Mouse (Mus musculus) limb, embryonic 12.5 days (tissue): ENCODE measurements around the gene Dcun1d3. TPM values are rescaled to one million over a fixed set of nuclear protein-coding genes. Genes with fewer than 3 reads are reported as not detected.

Experiments used
- ATAC-seq: fragments of 200-750 bp; cut with Nextera tagmentation; 2 replicates; pipeline ENCODE4 v1.8.0; 2017; ENCODE audit warnings: low read depth, moderate TSS enrichment; ENCODE audit not compliant: insufficient number of reproducible peaks, insufficient read depth, low FRiP score, low TSS enrichment
- H3K27ac ChIP-seq: fragments of 300-500 bp; sonication (generic); 2 replicates; pipeline ENCODE4 v1.5.1; 2016; ENCODE audit warnings: mild to moderate bottlenecking, moderate library complexity
- H3K27me3 ChIP-seq: fragments of 300-500 bp; sonication (generic); 2 replicates; pipeline ENCODE4 v1.6.1; 2016; ENCODE audit warnings: mild to moderate bottlenecking, moderate library complexity
- H3K36me3 ChIP-seq: fragments of 300-500 bp; sonication (generic); 2 replicates; pipeline ENCODE4 v1.6.1; 2016; ENCODE audit warnings: mild to moderate bottlenecking, moderate library complexity
- H3K4me1 ChIP-seq: fragments of 300-500 bp; sonication (generic); replicated peaks from 2 replicates; pipeline ENCODE4 v1.6.1; 2016
- H3K4me2 ChIP-seq: fragments of 300-500 bp; sonication (generic); 2 replicates; pipeline ENCODE4 v1.6.1; 2016; ENCODE audit warnings: mild to moderate bottlenecking, moderate library complexity
- H3K4me3 ChIP-seq: fragments of 300-500 bp; sonication (generic); replicated peaks from 2 replicates; pipeline ENCODE4 v1.5.1; 2016; ENCODE audit warnings: mild to moderate bottlenecking
- H3K9ac ChIP-seq: fragments of 300-500 bp; sonication (generic); replicated peaks from 2 replicates; pipeline ENCODE4 v1.6.1; 2016; ENCODE audit warnings: mild to moderate bottlenecking, moderate library complexity
- H3K9me3 ChIP-seq: fragments of 300-500 bp; sonication (generic); 2 replicates; pipeline ENCODE4 v1.6.1; 2016; ENCODE audit warnings: mild to moderate bottlenecking, moderate library complexity
- WGBS: fragments of 180-500 bp; shearing (Covaris S2); methylation state at CpG from one replicate; pipeline ENCODE4 v1.1.7; 2016; 5-methylcytosine and 5-hydroxymethylcytosine counted together
- polyA plus RNA-seq: library from polyadenylated mRNA; unstranded; fragments of >200 nt; fragmentation: Nextera tagmentation; extraction: Ambion mirVana; gene quantifications from 2 replicates; pipeline ENCODE4 v1.2.1, GENCODE M21; 2016

Gene Dcun1d3
- polyA plus RNA-seq, 1 experiment from 2014 or later, result 13.9 TPM

- peaks cover 42% of the 10 kb centered on the region for H3K36me3 ChIP-seq
- ATAC-seq, result no peak
- no peak overlapping the region for H3K27ac ChIP-seq
- no peak overlapping the region for H3K9ac ChIP-seq
- no peak overlapping the region for H3K4me3 ChIP-seq
- H3K27me3 ChIP-seq, result no peaks in the 10 kb centered on the region
- no peak overlapping the region for H3K4me2 ChIP-seq
- H3K4me1 ChIP-seq, result no peaks in the 10 kb centered on the region
- no peaks in the 10 kb centered on the region for H3K9me3 ChIP-seq
Observed at GRCm38 (mm10) chr7:119852494-119852893, 43.6 kb downstream of the Dcun1d3 start.

- H3K9me3 ChIP-seq, result no peaks in the 10 kb centered on the region
- no peak overlapping the region for H3K9ac ChIP-seq
- H3K36me3 ChIP-seq, result peaks cover 40% of the 10 kb centered on the region
- H3K27ac ChIP-seq, result no peak overlapping the region
- 84% methylated on average over 5 of the region's 5 CpGs for whole genome bisulfite sequencing
- no peak overlapping the region for H3K4me3 ChIP-seq
- H3K4me2 ChIP-seq, result no peak overlapping the region
- no peak for ATAC-seq
- no peaks in the 10 kb centered on the region for H3K27me3 ChIP-seq
- H3K4me1 ChIP-seq, result no peaks in the 10 kb centered on the region
Observed at GRCm38 (mm10) chr7:119850737-119851136, 45.4 kb downstream of the Dcun1d3 start.

GRCm38 (mm10) chr7:119849096-119849495 is 47.0 kb downstream of the Dcun1d3 start:
- H3K4me1 ChIP-seq, result no peaks in the 10 kb centered on the region
- H3K27ac ChIP-seq, result no peak overlapping the region
- H3K4me2 ChIP-seq, result no peak overlapping the region
- no peak overlapping the region for H3K4me3 ChIP-seq
- H3K9ac ChIP-seq, result no peak overlapping the region
- H3K27me3 ChIP-seq, result no peaks in the 10 kb centered on the region
- ATAC-seq, result no peak
- H3K9me3 ChIP-seq, result no peaks in the 10 kb centered on the region
- H3K36me3 ChIP-seq, result peaks cover 44% of the 10 kb centered on the region
- 0% methylated on average over 1 of the region's 1 CpGs for WGBS

GRCm38 (mm10) chr7:119847396-119847795 is 48.7 kb downstream of the Dcun1d3 start:
- H3K9me3 ChIP-seq, result no peaks in the 10 kb centered on the region
- H3K27me3 ChIP-seq, result no peaks in the 10 kb centered on the region
- peaks cover 44% of the 10 kb centered on the region for H3K36me3 ChIP-seq
- ATAC-seq, result no peak
- no peaks in the 10 kb centered on the region for H3K4me1 ChIP-seq
- H3K4me3 ChIP-seq, result no peak overlapping the region
- 89% methylated on average over 2 of the region's 2 CpGs for WGBS
- no peak overlapping the region for H3K27ac ChIP-seq
- no peak overlapping the region for H3K9ac ChIP-seq
- H3K4me2 ChIP-seq, result no peak overlapping the region

- H3K36me3 ChIP-seq, result peaks cover 45% of the 10 kb centered on the region
- no peak overlapping the region for H3K4me3 ChIP-seq
- ATAC-seq, result no peak
- H3K9ac ChIP-seq, result no peak overlapping the region
- H3K4me2 ChIP-seq, result no peak overlapping the region
- 85% methylated on average over 2 of the region's 2 CpGs for WGBS
- H3K27me3 ChIP-seq, result no peaks in the 10 kb centered on the region
- H3K9me3 ChIP-seq, result no peaks in the 10 kb centered on the region
- H3K4me1 ChIP-seq, result no peaks in the 10 kb centered on the region
- no peak overlapping the region for H3K27ac ChIP-seq
Observed at GRCm38 (mm10) chr7:119845541-119845940, 50.6 kb downstream of the Dcun1d3 start.

GRCm38 (mm10) chr7:119841820-119842449 is 54.2 kb downstream of the Dcun1d3 start:
- Histone ChIP-seq H3K27me3 (no peaks in the 10 kb centered on the region), H3K27ac (no peak overlapping the region), H3K4me2 (no peak overlapping the region), H3K36me3 (peaks cover 48% of the 10 kb centered on the region), H3K9ac (no peak overlapping the region), H3K4me1 (no peaks in the 10 kb centered on the region), H3K9me3 (no peaks in the 10 kb centered on the region), H3K4me3 (no peak overlapping the region)
- ATAC-seq, result no peak
- WGBS, result 90% methylated on average over 4 of the region's 4 CpGs

- Histone ChIP-seq H3K36me3 (peaks cover 39% of the 10 kb centered on the region), H3K9ac (no peak overlapping the region), H3K27me3 (no peaks in the 10 kb centered on the region), H3K4me3 (no peak overlapping the region), H3K9me3 (no peaks in the 10 kb centered on the region), H3K4me1 (no peaks in the 10 kb centered on the region), H3K4me2 (no peak overlapping the region), H3K27ac (no peak overlapping the region)
- WGBS, result 91% methylated on average over 4 of the region's 4 CpGs
- ATAC-seq, result no peak
Observed at GRCm38 (mm10) chr7:119835996-119836777, 59.9 kb downstream of the Dcun1d3 start.

GRCm38 (mm10) chr7:119835371-119835770 is 60.7 kb downstream of the Dcun1d3 start:
- no peaks in the 10 kb centered on the region for H3K4me1 ChIP-seq
- H3K27ac ChIP-seq, result no peak overlapping the region
- no peak overlapping the region for H3K9ac ChIP-seq
- ATAC-seq, result no peak
- H3K4me3 ChIP-seq, result no peak overlapping the region
- no peak overlapping the region for H3K4me2 ChIP-seq
- H3K9me3 ChIP-seq, result no peaks in the 10 kb centered on the region
- peaks cover 38% of the 10 kb centered on the region for H3K36me3 ChIP-seq
- no peaks in the 10 kb centered on the region for H3K27me3 ChIP-seq
- WGBS, result 95% methylated on average over 1 of the region's 1 CpGs

GRCm38 (mm10) chr7:119808723-119809122 is 87.4 kb downstream of the Dcun1d3 start:
- Histone ChIP-seq H3K27me3 (no peaks in the 10 kb centered on the region), H3K27ac (no peak overlapping the region), H3K4me1 (no peaks in the 10 kb centered on the region), H3K9ac (no peak overlapping the region), H3K4me2 (no peak overlapping the region), H3K9me3 (no peaks in the 10 kb centered on the region), H3K36me3 (peaks cover 63% of the 10 kb centered on the region), H3K4me3 (no peak overlapping the region)
- no peak for ATAC-seq
- 97% methylated on average over 3 of the region's 3 CpGs for WGBS

- Histone ChIP-seq H3K4me1 (no peaks in the 10 kb centered on the region), H3K27me3 (no peaks in the 10 kb centered on the region), H3K9me3 (no peaks in the 10 kb centered on the region), H3K36me3 (peaks cover 55% of the 10 kb centered on the region), H3K27ac (no peak overlapping the region), H3K9ac (no peak overlapping the region), H3K4me3 (no peak overlapping the region), H3K4me2 (no peak overlapping the region)
- no peak for ATAC-seq
- WGBS, result 96% methylated on average over 5 of the region's 5 CpGs
Observed at GRCm38 (mm10) chr7:119807396-119807795, 88.7 kb downstream of the Dcun1d3 start.
